Comparison of ENCODE assay signal across 11 mouse cellular contexts in the genomic region with DNA sequence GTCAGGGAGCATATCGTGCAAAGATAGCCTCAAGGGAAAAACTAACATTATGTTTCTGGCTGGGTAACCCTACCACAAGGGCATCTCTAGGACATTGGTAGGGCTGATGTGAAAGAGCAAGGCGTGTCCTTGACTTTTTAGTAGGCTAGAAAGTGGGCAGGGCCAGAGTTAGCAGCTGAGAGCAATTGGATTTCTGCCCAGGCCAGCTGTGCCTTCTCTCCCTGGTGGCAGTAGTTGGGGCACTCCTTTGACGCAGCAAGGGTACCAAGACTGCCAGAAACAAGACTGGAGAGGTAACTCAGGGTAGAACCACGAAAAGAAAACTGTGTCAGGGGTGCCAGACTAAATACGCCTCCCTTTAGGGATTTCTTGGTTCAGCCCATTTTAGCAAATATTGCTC.
DNase-seq lines count a peak whose midpoint lies in the region; ATAC-seq and TF ChIP-seq lines count a peak whose summit lies in the region.
"Had no signal": no experiment of that assay in that cellular context is flagged by ENCODE, and none has a peak within 500 bp of the region (broad histone marks: within the 10 kb centered on the region; RNA-seq: fewer than 3 reads in every experiment).

No protein-coding gene starts in this region.

- no peaks in the 10 kb centered on the region for H3K9me3 ChIP-seq in heart, embryonic 10.5 days
- H3K9me3 ChIP-seq in limb, embryonic 15.5 days, result no peaks in the 10 kb centered on the region
- H3K9me3 ChIP-seq: lung, embryonic 15.5 days had no signal

- H3K36me3 ChIP-seq in heart, adult 2 months (ENCODE audit: control insufficient read depth, insufficient read depth, low read length), result no peaks in the 10 kb centered on the region
- H3K36me3 ChIP-seq in heart, embryonic 10.5 days, result no peaks in the 10 kb centered on the region
- H3K36me3 ChIP-seq in limb, embryonic 15.5 days, result no peaks in the 10 kb centered on the region
- H3K36me3 ChIP-seq: lung, embryonic 15.5 days had no signal

- H3K27ac ChIP-seq in heart, adult 2 months, result peak overlapping the region; percentile 53
- H3K27ac ChIP-seq in heart, embryonic 10.5 days, result no peak overlapping the region
- H3K27ac ChIP-seq in limb, embryonic 15.5 days, result 0 out of 2 replicates have a peak overlapping the region, but pooled peaks have one; percentile 18
- H3K27ac ChIP-seq: lung, embryonic 15.5 days had no signal

- no peak for TF ChIP-seq POLR2A in heart, adult 2 months (IDR thresholded peaks at IDR 0.05; ENCODE audit: insufficient read depth, low read depth, low read length)

- no peaks in the 10 kb centered on the region; the same call in 1 of the 2 replicates for H3K4me1 ChIP-seq in heart, adult 2 months (ENCODE audit: control insufficient read depth, insufficient read depth, low read length)
- peaks cover 4% of the 10 kb centered on the region; the same call in 1 of the 2 replicates for H3K4me1 ChIP-seq in heart, embryonic 10.5 days
- H3K4me1 ChIP-seq in limb, embryonic 15.5 days, result peaks cover 8% of the 10 kb centered on the region; the same call in 1 of the 2 replicates
- H3K4me1 ChIP-seq: lung, embryonic 15.5 days had no signal

- ATAC-seq in limb, embryonic 15.5 days (ENCODE audit: insufficient number of reproducible peaks, low FRiP score, low TSS enrichment, low read depth), result no peak
- ATAC-seq: intestine, embryonic 16.5 days had no signal

- TF ChIP-seq CTCF in heart, adult 2 months (IDR thresholded peaks at IDR 0.05), result no peak

- H3K4me3 ChIP-seq in heart, adult 2 months, result no peak overlapping the region
- H3K4me3 ChIP-seq in heart, embryonic 10.5 days, result no peak overlapping the region
- H3K4me3 ChIP-seq in limb, embryonic 15.5 days, result no peak overlapping the region
- H3K4me3 ChIP-seq: lung, embryonic 15.5 days had no signal

- WGBS in heart, adult 2 months, result 43% methylated on average over 5 of the region's 5 CpGs
- 67% methylated on average over 5 of the region's 5 CpGs for WGBS in heart, embryonic 10.5 days
- 46% methylated on average over 5 of the region's 5 CpGs for WGBS in limb, embryonic 15.5 days

- DNase-seq in heart, adult 2 months, result peak; percentile 47 to 72
- DNase-seq in heart, embryonic 10.5 days (ENCODE audit: low spot score), result no peak
- DNase-seq in adrenal gland, adult 8-10 months, result peak; percentile 53
- peak; percentile 42 to 61 for DNase-seq in heart, adult 9 months (ENCODE audit: low spot score in 2 of 2)
- DNase-seq in spleen, postnatal 36 days (ENCODE audit: low spot score in 2 of 2), result no peak
- DNase-seq in left cerebral cortex, adult 9 months (ENCODE audit: low spot score in 2 of 2), result no peak
- no peak for DNase-seq in thymus, postnatal 0 days (ENCODE audit: low spot score)
- DNase-seq: thymus, adult 18-20 months had no signal

- H3K27me3 ChIP-seq in heart, adult 2 months (ENCODE audit: control insufficient read depth, insufficient read depth, low read length), result no peaks in the 10 kb centered on the region
- H3K27me3 ChIP-seq in heart, embryonic 10.5 days (ENCODE audit: insufficient read depth, poor library complexity, severe bottlenecking), result no peaks in the 10 kb centered on the region
- no peaks in the 10 kb centered on the region for H3K27me3 ChIP-seq in limb, embryonic 15.5 days
- H3K27me3 ChIP-seq: lung, embryonic 15.5 days had no signal

- H3K79me2 ChIP-seq in heart, adult 2 months (replicated peaks; ENCODE audit: control insufficient read depth, insufficient read depth, low read length), result no peaks in the 10 kb centered on the region

- no peak overlapping the region for H3K9ac ChIP-seq in heart, adult 2 months (ENCODE audit: low read depth, low read length)
- H3K9ac ChIP-seq in limb, embryonic 15.5 days, result no peak overlapping the region
- H3K9ac ChIP-seq: lung, embryonic 15.5 days had no signal

- no peak for TF ChIP-seq EP300 in heart, adult 2 months (IDR thresholded peaks at IDR 0.05; ENCODE audit: insufficient read depth, low read depth, low read length)

- no peak overlapping the region for H3K4me2 ChIP-seq in limb, embryonic 15.5 days
- H3K4me2 ChIP-seq: lung, embryonic 15.5 days had no signal

- intact Hi-C loops in heart, adult 2 months (cut with DNase I), result no loop called here

Comparison
In these comparisons a context has a peak if more than half of its experiments do, and no peak if none do; other contexts are left out.
1. DNase-seq: peak in heart, adult 2 months (2 of 2), adrenal gland, adult 8-10 months (single experiment) and heart, adult 9 months (2 of 2); none in heart, embryonic 10.5 days (single experiment), spleen, postnatal 36 days (0 of 2), left cerebral cortex, adult 9 months (0 of 2) and thymus, postnatal 0 days (single experiment).